Mouse (Mus musculus): ENCODE results near the gene Slc7a6. TPM values are rescaled to one million over a fixed set of nuclear protein-coding genes. Genes with fewer than 3 reads are reported as not detected.
A peak's percentile ranks its signal among the peaks of the same experiment; 100 is the strongest.

Slc7a6 gene
- polyA plus RNA-seq, 1 experiment from 2014 or later, result 64.5 TPM

- Histone ChIP-seq H3K9ac (ENCODE audit: low read depth, low read length) (peak overlapping the region; percentile 65), H3K4me2 (peak overlapping the region; percentile 99), H3K4me3 (ENCODE audit: low read depth, low read length) (peak overlapping the region; percentile 53), H3K9me3 (replicated peaks; ENCODE audit: control insufficient read depth, low read length) (no peaks in the 10 kb centered on the region), H3K4me1 (ENCODE audit: control insufficient read depth, insufficient read depth, low read length) (peaks cover 15% of the 10 kb centered on the region), H3K36me3 (ENCODE audit: control insufficient read depth, insufficient read depth, low read length) (no peaks in the 10 kb centered on the region), H3K27ac (ENCODE audit: low read depth, low read length) (0 out of 2 replicates have a peak overlapping the region, but pooled peaks have one; percentile 35), H3K27me3 (ENCODE audit: control insufficient read depth, insufficient read depth, low read length) (peaks cover 39% of the 10 kb centered on the region)
- no peak for ATAC-seq (replicated peaks; ENCODE audit: insufficient number of reproducible peaks, low FRiP score, low TSS enrichment)
- WGBS (ENCODE audit: insufficient replicate concordance), result 4% methylated on average over 22 of the region's 22 CpGs
These were observed 31.3 kb upstream of the Slc7a6 start for GRCm38 (mm10) chr8:106137218-106137905.

- H3K4me1 ChIP-seq (ENCODE audit: control insufficient read depth, insufficient read depth, low read length), result peaks cover 15% of the 10 kb centered on the region
- H3K9me3 ChIP-seq (replicated peaks; ENCODE audit: control insufficient read depth, low read length), result no peaks in the 10 kb centered on the region
- peak; percentile 42 for ATAC-seq (replicated peaks; ENCODE audit: insufficient number of reproducible peaks, low FRiP score, low TSS enrichment)
- H3K36me3 ChIP-seq (ENCODE audit: control insufficient read depth, insufficient read depth, low read length), result no peaks in the 10 kb centered on the region
- peak overlapping the region; percentile 54 for H3K9ac ChIP-seq (ENCODE audit: low read depth, low read length)
- H3K27ac ChIP-seq (ENCODE audit: low read depth, low read length), result peak overlapping the region; percentile 35
- peaks cover 36% of the 10 kb centered on the region for H3K27me3 ChIP-seq (ENCODE audit: control insufficient read depth, insufficient read depth, low read length)
- peak overlapping the region; percentile 99 for H3K4me2 ChIP-seq
- peak overlapping the region; percentile 53 for H3K4me3 ChIP-seq (ENCODE audit: low read depth, low read length)
- under 1% methylated on average over 24 of the region's 24 CpGs for WGBS (ENCODE audit: insufficient replicate concordance)
These were observed 30.7 kb upstream of the Slc7a6 start for GRCm38 (mm10) chr8:106137906-106138477.

GRCm38 (mm10) chr8:106138616-106139015 lies 30.0 kb upstream of the Slc7a6 start:
- Histone ChIP-seq H3K4me2 (peak overlapping the region; percentile 99), H3K4me1 (ENCODE audit: control insufficient read depth, insufficient read depth, low read length) (peaks cover 15% of the 10 kb centered on the region), H3K9ac (ENCODE audit: low read depth, low read length) (peak overlapping the region; percentile 54), H3K27ac (ENCODE audit: low read depth, low read length) (no peak overlapping the region; the same call in 1 of the 2 replicates), H3K4me3 (ENCODE audit: low read depth, low read length) (peak overlapping the region; percentile 53), H3K9me3 (replicated peaks; ENCODE audit: control insufficient read depth, low read length) (no peaks in the 10 kb centered on the region), H3K27me3 (ENCODE audit: control insufficient read depth, insufficient read depth, low read length) (peaks cover 35% of the 10 kb centered on the region), H3K36me3 (ENCODE audit: control insufficient read depth, insufficient read depth, low read length) (no peaks in the 10 kb centered on the region)
- 13% methylated on average over 7 of the region's 7 CpGs for WGBS (ENCODE audit: insufficient replicate concordance)
- no peak for ATAC-seq (replicated peaks; ENCODE audit: insufficient number of reproducible peaks, low FRiP score, low TSS enrichment)

GRCm38 (mm10) chr8:106140191-106140590 lies 28.5 kb upstream of the Slc7a6 start:
- no peak overlapping the region for H3K4me3 ChIP-seq (ENCODE audit: low read depth, low read length)
- peaks cover 15% of the 10 kb centered on the region for H3K4me1 ChIP-seq (ENCODE audit: control insufficient read depth, insufficient read depth, low read length)
- no peak overlapping the region for H3K27ac ChIP-seq (ENCODE audit: low read depth, low read length)
- WGBS (ENCODE audit: insufficient replicate concordance), result 72% methylated on average over 5 of the region's 5 CpGs
- H3K9ac ChIP-seq (ENCODE audit: low read depth, low read length), result no peak overlapping the region
- no peak overlapping the region for H3K4me2 ChIP-seq
- H3K9me3 ChIP-seq (replicated peaks; ENCODE audit: control insufficient read depth, low read length), result no peaks in the 10 kb centered on the region
- peaks cover 19% of the 10 kb centered on the region for H3K27me3 ChIP-seq (ENCODE audit: control insufficient read depth, insufficient read depth, low read length)
- H3K36me3 ChIP-seq (ENCODE audit: control insufficient read depth, insufficient read depth, low read length), result no peaks in the 10 kb centered on the region
- ATAC-seq (replicated peaks; ENCODE audit: insufficient number of reproducible peaks, low FRiP score, low TSS enrichment), result no peak

- Histone ChIP-seq H3K36me3 (ENCODE audit: control insufficient read depth, insufficient read depth, low read length) (no peaks in the 10 kb centered on the region), H3K9me3 (replicated peaks; ENCODE audit: control insufficient read depth, low read length) (no peaks in the 10 kb centered on the region), H3K4me1 (ENCODE audit: control insufficient read depth, insufficient read depth, low read length) (peaks cover 14% of the 10 kb centered on the region), H3K4me3 (ENCODE audit: low read depth, low read length) (no peak overlapping the region), H3K9ac (ENCODE audit: low read depth, low read length) (no peak overlapping the region), H3K27ac (ENCODE audit: low read depth, low read length) (no peak overlapping the region), H3K4me2 (no peak overlapping the region), H3K27me3 (ENCODE audit: control insufficient read depth, insufficient read depth, low read length) (peaks cover 13% of the 10 kb centered on the region)
- ATAC-seq (replicated peaks; ENCODE audit: insufficient number of reproducible peaks, low FRiP score, low TSS enrichment), result no peak
- 18% methylated on average over 13 of the region's 13 CpGs for whole genome bisulfite sequencing (ENCODE audit: insufficient replicate concordance)
These were observed 27.9 kb upstream of the Slc7a6 start for GRCm38 (mm10) chr8:106140769-106141168.

- H3K9ac ChIP-seq (ENCODE audit: low read depth, low read length), result no peak overlapping the region
- H3K36me3 ChIP-seq (ENCODE audit: control insufficient read depth, insufficient read depth, low read length), result no peaks in the 10 kb centered on the region
- H3K4me1 ChIP-seq (ENCODE audit: control insufficient read depth, insufficient read depth, low read length), result no peaks in the 10 kb centered on the region
- 87% methylated on average over 2 of the region's 2 CpGs for WGBS (ENCODE audit: insufficient replicate concordance)
- no peak overlapping the region for H3K4me3 ChIP-seq (ENCODE audit: low read depth, low read length)
- H3K4me2 ChIP-seq, result no peak overlapping the region
- H3K27me3 ChIP-seq (ENCODE audit: control insufficient read depth, insufficient read depth, low read length), result no peaks in the 10 kb centered on the region
- no peak overlapping the region for H3K27ac ChIP-seq (ENCODE audit: low read depth, low read length)
- H3K9me3 ChIP-seq (replicated peaks; ENCODE audit: control insufficient read depth, low read length), result no peaks in the 10 kb centered on the region
- ATAC-seq (replicated peaks; ENCODE audit: insufficient number of reproducible peaks, low FRiP score, low TSS enrichment), result no peak
These were observed 23.3 kb upstream of the Slc7a6 start for GRCm38 (mm10) chr8:106145331-106145730.

- Histone ChIP-seq H3K27me3 (ENCODE audit: control insufficient read depth, insufficient read depth, low read length) (no peaks in the 10 kb centered on the region), H3K36me3 (ENCODE audit: control insufficient read depth, insufficient read depth, low read length) (no peaks in the 10 kb centered on the region), H3K4me3 (ENCODE audit: low read depth, low read length) (no peak overlapping the region), H3K4me2 (no peak overlapping the region), H3K4me1 (ENCODE audit: control insufficient read depth, insufficient read depth, low read length) (0 out of 2 replicates have a peak, but pooled peaks cover 3% of the 10 kb centered on the region), H3K27ac (ENCODE audit: low read depth, low read length) (no peak overlapping the region), H3K9ac (ENCODE audit: low read depth, low read length) (no peak overlapping the region), H3K9me3 (replicated peaks; ENCODE audit: control insufficient read depth, low read length) (no peaks in the 10 kb centered on the region)
- no peak for ATAC-seq (replicated peaks; ENCODE audit: insufficient number of reproducible peaks, low FRiP score, low TSS enrichment)
- WGBS (ENCODE audit: insufficient replicate concordance), result 85% methylated on average over 4 of the region's 4 CpGs
These were observed 22.6 kb upstream of the Slc7a6 start for GRCm38 (mm10) chr8:106146014-106146413.

GRCm38 (mm10) chr8:106147868-106148565 lies 20.6 kb upstream of the Slc7a6 start:
- H3K4me1 ChIP-seq (ENCODE audit: control insufficient read depth, insufficient read depth, low read length), result peaks cover 5% of the 10 kb centered on the region; the same call in 1 of the 2 replicates
- no peak for ATAC-seq (replicated peaks; ENCODE audit: insufficient number of reproducible peaks, low FRiP score, low TSS enrichment)
- no peaks in the 10 kb centered on the region for H3K27me3 ChIP-seq (ENCODE audit: control insufficient read depth, insufficient read depth, low read length)
- H3K9me3 ChIP-seq (replicated peaks; ENCODE audit: control insufficient read depth, low read length), result no peaks in the 10 kb centered on the region
- H3K4me2 ChIP-seq, result no peak overlapping the region
- no peak overlapping the region for H3K4me3 ChIP-seq (ENCODE audit: low read depth, low read length)
- no peaks in the 10 kb centered on the region for H3K36me3 ChIP-seq (ENCODE audit: control insufficient read depth, insufficient read depth, low read length)
- 80% methylated on average over 6 of the region's 6 CpGs for WGBS (ENCODE audit: insufficient replicate concordance)
- no peak overlapping the region for H3K9ac ChIP-seq (ENCODE audit: low read depth, low read length)
- no peak overlapping the region for H3K27ac ChIP-seq (ENCODE audit: low read depth, low read length)

All from heart, embryonic 11.5 days (tissue).